Mouse (Mus musculus) hindbrain, embryonic 15.5 days (tissue): ENCODE measurements around the gene Pcnx. TPM values are rescaled to one million over a fixed set of nuclear protein-coding genes. Genes with fewer than 3 reads are reported as not detected.

ENCODE experiments used
- ATAC-seq: fragments of 200-750 bp; cut with Nextera tagmentation; 2 replicates; pipeline ENCODE4 v1.8.0; 2017; ENCODE audit warnings: low read depth, moderate number of reproducible peaks, moderate TSS enrichment; ENCODE audit not compliant: low FRiP score
- H3K27ac ChIP-seq: fragments of 300-500 bp; sonication (generic); replicated peaks from 2 replicates; pipeline ENCODE4 v1.5.1; 2015; ENCODE audit warnings: mild to moderate bottlenecking, inconsistent platforms
- H3K27me3 ChIP-seq: fragments of 300-500 bp; sonication (generic); 2 replicates; pipeline ENCODE4 v1.6.1; 2015; ENCODE audit warnings: control low read depth, inconsistent platforms
- H3K36me3 ChIP-seq: fragments of 300-500 bp; sonication (generic); 2 replicates; pipeline ENCODE4 v1.6.1; 2015; ENCODE audit warnings: control low read depth, inconsistent platforms
- H3K4me1 ChIP-seq: fragments of 300-500 bp; sonication (generic); replicated peaks from 2 replicates; pipeline ENCODE4 v1.6.1; 2015; ENCODE audit warnings: control low read depth, inconsistent platforms
- H3K4me2 ChIP-seq: fragments of 300-500 bp; sonication (generic); 2 replicates; pipeline ENCODE4 v1.6.1; 2015; ENCODE audit warnings: moderate library complexity, mild to moderate bottlenecking, inconsistent platforms
- H3K4me3 ChIP-seq: fragments of 300-500 bp; sonication (generic); 2 replicates; pipeline ENCODE4 v1.5.1; 2015; ENCODE audit warnings: mild to moderate bottlenecking, inconsistent platforms
- H3K9ac ChIP-seq: fragments of 300-500 bp; sonication (generic); 2 replicates; pipeline ENCODE4 v1.6.1; 2015; ENCODE audit warnings: inconsistent platforms
- H3K9me3 ChIP-seq: fragments of 300-500 bp; sonication (generic); 2 replicates; pipeline ENCODE4 v1.6.1; 2016; ENCODE audit warnings: control low read depth, inconsistent platforms
- WGBS: fragments of 180-500 bp; shearing (Covaris S2); methylation state at CpG from one replicate; pipeline ENCODE4 v1.1.7; 2015; 5-methylcytosine and 5-hydroxymethylcytosine counted together
- polyA plus RNA-seq: library from polyadenylated mRNA; unstranded; fragments of >200 nt; fragmentation: Nextera tagmentation; extraction: Ambion mirVana; gene quantifications from 2 replicates; pipeline ENCODE4 v1.2.1, GENCODE M21; 2015

Gene Pcnx
- polyA plus RNA-seq, 1 experiment from 2014 or later: 9.1 TPM

- WGBS: 75% methylated on average over 11 of the region's 11 CpGs
- no peaks in the 10 kb centered on the region for H3K36me3 ChIP-seq
- no peak overlapping the region for H3K4me3 ChIP-seq
- H3K9ac ChIP-seq: no peak overlapping the region
- H3K27ac ChIP-seq: no peak overlapping the region
- H3K9me3 ChIP-seq: no peaks in the 10 kb centered on the region
- H3K4me1 ChIP-seq: 0 out of 2 replicates have a peak, but pooled peaks cover 3% of the 10 kb centered on the region
- ATAC-seq: no peak
- H3K27me3 ChIP-seq: no peaks in the 10 kb centered on the region
- no peak overlapping the region for H3K4me2 ChIP-seq
These were observed 23.7 kb downstream of the Pcnx start for GRCm38 (mm10) chr12:81883255-81884106.

- Histone ChIP-seq H3K4me2 (no peak overlapping the region), H3K27me3 (no peaks in the 10 kb centered on the region), H3K4me1 (0 out of 2 replicates have a peak, but pooled peaks cover 3% of the 10 kb centered on the region), H3K4me3 (no peak overlapping the region), H3K9me3 (no peaks in the 10 kb centered on the region), H3K36me3 (no peaks in the 10 kb centered on the region), H3K27ac (no peak overlapping the region), H3K9ac (no peak overlapping the region)
- 90% methylated on average over 3 of the region's 3 CpGs for WGBS
- ATAC-seq: no peak
These were observed 24.2 kb downstream of the Pcnx start for GRCm38 (mm10) chr12:81884107-81884398.

- H3K27ac ChIP-seq: no peak overlapping the region
- no peak overlapping the region for H3K4me2 ChIP-seq
- WGBS: 80% methylated on average over 5 of the region's 5 CpGs
- 0 out of 2 replicates have a peak, but pooled peaks cover 3% of the 10 kb centered on the region for H3K4me1 ChIP-seq
- H3K4me3 ChIP-seq: no peak overlapping the region
- no peaks in the 10 kb centered on the region for H3K27me3 ChIP-seq
- H3K9me3 ChIP-seq: no peaks in the 10 kb centered on the region
- ATAC-seq: no peak
- H3K9ac ChIP-seq: no peak overlapping the region
- no peaks in the 10 kb centered on the region for H3K36me3 ChIP-seq
These were observed 25.2 kb downstream of the Pcnx start for GRCm38 (mm10) chr12:81884983-81885382.

GRCm38 (mm10) chr12:81885982-81886381 lies 26.2 kb downstream of the Pcnx start:
- Histone ChIP-seq H3K27ac (no peak overlapping the region), H3K4me1 (0 out of 2 replicates have a peak, but pooled peaks cover 3% of the 10 kb centered on the region), H3K4me3 (no peak overlapping the region), H3K27me3 (no peaks in the 10 kb centered on the region), H3K9ac (no peak overlapping the region), H3K9me3 (no peaks in the 10 kb centered on the region), H3K4me2 (no peak overlapping the region), H3K36me3 (no peaks in the 10 kb centered on the region)
- 79% methylated on average over 4 of the region's 4 CpGs for WGBS
- ATAC-seq: no peak

- ATAC-seq: no peak
- 97% methylated on average over 5 of the region's 5 CpGs for WGBS
- Histone ChIP-seq H3K4me3 (no peak overlapping the region), H3K36me3 (no peaks in the 10 kb centered on the region), H3K27me3 (no peaks in the 10 kb centered on the region), H3K4me2 (no peak overlapping the region), H3K27ac (no peak overlapping the region), H3K9ac (no peak overlapping the region), H3K4me1 (no peaks in the 10 kb centered on the region), H3K9me3 (no peaks in the 10 kb centered on the region)
These were observed 29.1 kb downstream of the Pcnx start for GRCm38 (mm10) chr12:81888954-81889353.

GRCm38 (mm10) chr12:81891946-81892345 lies 32.1 kb downstream of the Pcnx start:
- WGBS: 94% methylated on average over 1 of the region's 1 CpGs
- H3K4me1 ChIP-seq: no peaks in the 10 kb centered on the region
- peaks cover 8% of the 10 kb centered on the region for H3K36me3 ChIP-seq
- no peak for ATAC-seq
- H3K27ac ChIP-seq: no peak overlapping the region
- no peak overlapping the region for H3K9ac ChIP-seq
- H3K27me3 ChIP-seq: no peaks in the 10 kb centered on the region
- no peak overlapping the region for H3K4me2 ChIP-seq
- H3K4me3 ChIP-seq: no peak overlapping the region
- H3K9me3 ChIP-seq: no peaks in the 10 kb centered on the region

GRCm38 (mm10) chr12:81894311-81894710 lies 34.5 kb downstream of the Pcnx start:
- WGBS: 91% methylated on average over 5 of the region's 5 CpGs

GRCm38 (mm10) chr12:81895986-81896385 lies 36.2 kb downstream of the Pcnx start:
- no peak overlapping the region for H3K4me3 ChIP-seq
- H3K4me2 ChIP-seq: no peak overlapping the region

More at GRCm38 (mm10) chr12:81894311-81894710, 34.5 kb downstream of the Pcnx start:
- no peak for ATAC-seq
- Histone ChIP-seq H3K4me3 (no peak overlapping the region), H3K9ac (no peak overlapping the region), H3K4me1 (no peaks in the 10 kb centered on the region), H3K36me3 (peaks cover 8% of the 10 kb centered on the region), H3K27me3 (no peaks in the 10 kb centered on the region), H3K4me2 (no peak overlapping the region), H3K9me3 (no peaks in the 10 kb centered on the region), H3K27ac (no peak overlapping the region)

GRCm38 (mm10) chr12:81904456-81904855 lies 44.6 kb downstream of the Pcnx start:
- WGBS: 93% methylated on average over 2 of the region's 2 CpGs
- H3K9ac ChIP-seq: no peak overlapping the region
- ATAC-seq: no peak

More at GRCm38 (mm10) chr12:81895986-81896385, 36.2 kb downstream of the Pcnx start:
- Histone ChIP-seq H3K9ac (no peak overlapping the region), H3K9me3 (no peaks in the 10 kb centered on the region), H3K36me3 (peaks cover 8% of the 10 kb centered on the region), H3K27ac (no peak overlapping the region), H3K27me3 (no peaks in the 10 kb centered on the region), H3K4me1 (no peaks in the 10 kb centered on the region)
- no peak for ATAC-seq
- WGBS: 84% methylated on average over 6 of the region's 6 CpGs

GRCm38 (mm10) chr12:81905865-81906264 lies 46.0 kb downstream of the Pcnx start:
- WGBS: 98% methylated on average over 2 of the region's 2 CpGs
- ATAC-seq: no peak
- H3K4me3 ChIP-seq: no peak overlapping the region
- no peak overlapping the region for H3K4me2 ChIP-seq
- no peak overlapping the region for H3K27ac ChIP-seq
- peaks cover 8% of the 10 kb centered on the region; the same call in 1 of the 2 replicates for H3K36me3 ChIP-seq
- no peaks in the 10 kb centered on the region for H3K4me1 ChIP-seq
- no peaks in the 10 kb centered on the region for H3K9me3 ChIP-seq
- no peak overlapping the region for H3K9ac ChIP-seq
- H3K27me3 ChIP-seq: no peaks in the 10 kb centered on the region

More at GRCm38 (mm10) chr12:81904456-81904855, 44.6 kb downstream of the Pcnx start:
- no peak overlapping the region for H3K27ac ChIP-seq
- H3K27me3 ChIP-seq: no peaks in the 10 kb centered on the region
- no peaks in the 10 kb centered on the region for H3K4me1 ChIP-seq
- H3K4me2 ChIP-seq: no peak overlapping the region
- H3K9me3 ChIP-seq: no peaks in the 10 kb centered on the region
- no peak overlapping the region for H3K4me3 ChIP-seq
- peaks cover 8% of the 10 kb centered on the region; the same call in 1 of the 2 replicates for H3K36me3 ChIP-seq

- Histone ChIP-seq H3K4me1 (0 out of 2 replicates have a peak, but pooled peaks cover 3% of the 10 kb centered on the region), H3K4me2 (no peak overlapping the region), H3K36me3 (peaks cover 8% of the 10 kb centered on the region; the same call in 1 of the 2 replicates), H3K9me3 (no peaks in the 10 kb centered on the region), H3K27me3 (no peaks in the 10 kb centered on the region), H3K9ac (no peak overlapping the region), H3K27ac (no peak overlapping the region), H3K4me3 (no peak overlapping the region)
- WGBS: 53% methylated on average over 4 of the region's 4 CpGs
- ATAC-seq: no peak
These were observed 48.0 kb downstream of the Pcnx start for GRCm38 (mm10) chr12:81907741-81908357.

GRCm38 (mm10) chr12:81910439-81910838 lies 50.6 kb downstream of the Pcnx start:
- Histone ChIP-seq H3K9ac (no peak overlapping the region), H3K36me3 (peaks cover 8% of the 10 kb centered on the region; the same call in 1 of the 2 replicates), H3K4me3 (no peak overlapping the region), H3K4me1 (0 out of 2 replicates have a peak, but pooled peaks cover 3% of the 10 kb centered on the region), H3K9me3 (no peaks in the 10 kb centered on the region), H3K27me3 (no peaks in the 10 kb centered on the region), H3K27ac (no peak overlapping the region), H3K4me2 (no peak overlapping the region)
- ATAC-seq: no peak
- WGBS: 74% methylated on average over 5 of the region's 5 CpGs
